Mouse (Mus musculus): ENCODE measurements at regions not wholly inside any gene's neighbourhood (a gene's known extent, or its start where the extent isn't known, plus 50 kb on each side); places are given as distances from the start of the nearest gene placed in this dataset.
A peak's percentile ranks its signal among the peaks of the same experiment; 100 is the strongest.

- Histone ChIP-seq H3K4me3 (ENCODE audit: control insufficient read depth, low read depth, low read length) (no peak overlapping the region), H3K4me1 (ENCODE audit: control insufficient read depth, insufficient read depth, low read length) (peaks cover 2% of the 10 kb centered on the region), H3K27me3 (ENCODE audit: control insufficient read depth, insufficient read depth, low read length) (no peaks in the 10 kb centered on the region), H3K27ac (ENCODE audit: control insufficient read depth, insufficient read depth, low read depth, low read length) (no peak overlapping the region), H3K36me3 (ENCODE audit: control insufficient read depth, insufficient read depth, low read length) (no peaks in the 10 kb centered on the region)
- TF ChIP-seq CTCF (IDR thresholded peaks at IDR 0.05; ENCODE audit: control insufficient read depth, insufficient read depth, insufficient replicate concordance, low read depth, low read length) (no peak), POLR2A (IDR thresholded peaks at IDR 0.05; ENCODE audit: control insufficient read depth, low read depth, low read length) (no peak)
These were observed 58.8 kb upstream of the Fut8 start for GRCm38 (mm10) chr12:77179138-77179537.

DNA sequence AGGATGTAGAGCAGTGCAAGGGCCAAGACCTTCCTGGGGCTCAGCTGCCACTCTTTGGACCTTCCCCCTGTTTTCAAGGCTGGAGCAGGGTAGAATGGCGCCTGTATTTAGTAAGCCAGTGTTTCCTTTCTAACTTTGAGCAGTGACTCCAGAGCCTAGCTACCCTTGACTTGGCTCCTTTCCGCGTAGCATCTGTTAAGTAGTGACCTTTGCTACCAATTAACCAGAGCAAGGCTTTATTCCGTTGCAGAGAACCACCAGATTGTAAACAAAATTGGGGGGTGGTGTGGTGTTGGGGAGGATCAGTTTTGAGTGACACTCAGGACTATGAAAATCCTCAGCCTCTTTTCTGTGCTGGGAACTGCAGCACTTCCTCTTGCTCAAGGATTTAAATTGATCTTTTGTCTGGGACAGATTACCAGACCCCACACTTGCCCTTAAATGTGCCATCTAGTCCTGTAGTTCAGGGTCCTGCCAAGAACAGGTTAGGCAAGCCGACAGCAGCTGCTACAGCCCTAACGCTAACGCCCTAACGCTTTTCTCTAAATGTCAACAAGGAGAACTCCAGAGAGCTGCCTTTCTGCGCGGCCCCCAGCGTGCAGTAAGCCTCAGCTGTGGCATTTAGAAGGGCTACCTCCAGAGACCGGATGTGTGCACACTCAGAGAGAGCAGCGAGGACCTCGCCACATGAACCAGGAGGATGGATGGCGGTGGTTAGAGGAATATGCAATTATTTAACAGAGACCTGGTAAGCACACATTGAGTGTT, 59.9 kb upstream of the Fut8 start:
- peaks cover 2% of the 10 kb centered on the region for H3K4me1 ChIP-seq (ENCODE audit: control insufficient read depth, insufficient read depth, low read length)
- H3K27ac ChIP-seq (ENCODE audit: control insufficient read depth, insufficient read depth, low read depth, low read length): peak overlapping the region; percentile 39; the same call in 1 of the 2 replicates
- no peaks in the 10 kb centered on the region for H3K36me3 ChIP-seq (ENCODE audit: control insufficient read depth, insufficient read depth, low read length)
- no peaks in the 10 kb centered on the region for H3K27me3 ChIP-seq (ENCODE audit: control insufficient read depth, insufficient read depth, low read length)
- no peak overlapping the region for H3K4me3 ChIP-seq (ENCODE audit: control insufficient read depth, low read depth, low read length)
- no peak for TF ChIP-seq CTCF (IDR thresholded peaks at IDR 0.05; ENCODE audit: control insufficient read depth, insufficient read depth, insufficient replicate concordance, low read depth, low read length)
- no peak for TF ChIP-seq POLR2A (IDR thresholded peaks at IDR 0.05; ENCODE audit: control insufficient read depth, low read depth, low read length)

DNA sequence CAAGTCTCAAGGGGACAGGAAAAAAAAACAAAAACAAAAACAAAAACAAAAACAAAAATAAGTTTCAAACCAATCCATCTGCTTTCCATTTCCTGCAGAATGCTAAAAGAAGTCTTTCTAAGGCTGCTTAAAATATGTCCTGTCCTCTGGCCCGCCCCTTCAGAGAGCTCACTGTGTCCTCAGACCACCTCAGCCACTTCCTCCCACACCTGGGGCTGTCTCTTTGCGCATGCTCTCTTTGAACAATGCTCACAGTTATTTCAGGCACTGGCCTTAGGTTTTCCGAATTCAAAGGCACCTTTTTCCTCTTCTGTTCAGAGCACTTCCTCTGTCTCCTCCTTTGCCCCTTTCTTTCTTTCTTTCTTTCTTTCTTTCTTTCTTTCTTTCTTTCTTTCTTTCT, 60.6 kb upstream of the Fut8 start:
- Histone ChIP-seq H3K27me3 (ENCODE audit: control insufficient read depth, insufficient read depth, low read length) (no peaks in the 10 kb centered on the region), H3K36me3 (ENCODE audit: control insufficient read depth, insufficient read depth, low read length) (no peaks in the 10 kb centered on the region), H3K4me1 (ENCODE audit: control insufficient read depth, insufficient read depth, low read length) (peaks cover 2% of the 10 kb centered on the region), H3K27ac (ENCODE audit: control insufficient read depth, insufficient read depth, low read depth, low read length) (no peak overlapping the region), H3K4me3 (ENCODE audit: control insufficient read depth, low read depth, low read length) (no peak overlapping the region)
- no peak for TF ChIP-seq CTCF (IDR thresholded peaks at IDR 0.05; ENCODE audit: control insufficient read depth, insufficient read depth, insufficient replicate concordance, low read depth, low read length)

- H3K27me3 ChIP-seq (ENCODE audit: control insufficient read depth, insufficient read depth, low read length): no peaks in the 10 kb centered on the region
- no peak overlapping the region for H3K27ac ChIP-seq (ENCODE audit: control insufficient read depth, insufficient read depth, low read depth, low read length)
- H3K4me3 ChIP-seq (ENCODE audit: control insufficient read depth, low read depth, low read length): no peak overlapping the region
- no peaks in the 10 kb centered on the region for H3K36me3 ChIP-seq (ENCODE audit: control insufficient read depth, insufficient read depth, low read length)
- TF ChIP-seq CTCF (IDR thresholded peaks at IDR 0.05; ENCODE audit: control insufficient read depth, insufficient read depth, insufficient replicate concordance, low read depth, low read length) (no peak), POLR2A (IDR thresholded peaks at IDR 0.05; ENCODE audit: control insufficient read depth, low read depth, low read length) (no peak)
- peaks cover 2% of the 10 kb centered on the region for H3K4me1 ChIP-seq (ENCODE audit: control insufficient read depth, insufficient read depth, low read length)
These were observed 63.9 kb upstream of the Fut8 start for GRCm38 (mm10) chr12:77174032-77174431.

- no peak overlapping the region for H3K4me3 ChIP-seq (ENCODE audit: control insufficient read depth, low read depth, low read length)
- H3K4me1 ChIP-seq (ENCODE audit: control insufficient read depth, insufficient read depth, low read length): peaks cover 2% of the 10 kb centered on the region; the same call in 1 of the 2 replicates
- TF ChIP-seq CTCF (IDR thresholded peaks at IDR 0.05; ENCODE audit: control insufficient read depth, insufficient read depth, insufficient replicate concordance, low read depth, low read length): no peak
- no peak for TF ChIP-seq POLR2A (IDR thresholded peaks at IDR 0.05; ENCODE audit: control insufficient read depth, low read depth, low read length)
- no peak overlapping the region for H3K27ac ChIP-seq (ENCODE audit: control insufficient read depth, insufficient read depth, low read depth, low read length)
- no peaks in the 10 kb centered on the region for H3K27me3 ChIP-seq (ENCODE audit: control insufficient read depth, insufficient read depth, low read length)
- no peaks in the 10 kb centered on the region for H3K36me3 ChIP-seq (ENCODE audit: control insufficient read depth, insufficient read depth, low read length)
These were observed 65.4 kb upstream of the Fut8 start for GRCm38 (mm10) chr12:77172540-77172939.

DNA sequence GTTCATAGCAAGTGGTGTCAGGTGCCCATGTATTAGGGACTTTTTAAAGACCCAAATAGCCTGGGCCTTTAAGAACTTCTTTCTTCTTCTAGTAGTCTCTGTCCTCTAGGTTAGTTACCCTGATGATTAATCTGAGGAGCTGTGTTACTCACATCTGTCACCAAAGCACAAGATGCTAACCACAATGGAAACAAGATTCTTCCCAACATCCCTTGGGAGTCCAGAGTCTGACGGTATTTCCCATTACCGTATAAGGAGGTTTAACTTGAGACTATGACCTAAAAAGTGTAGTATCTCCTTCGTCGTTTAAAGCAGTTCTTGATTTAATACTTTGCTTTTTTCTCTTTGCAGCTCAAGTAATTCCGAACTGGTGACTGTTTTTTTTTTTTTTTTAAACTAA, 67.7 kb upstream of the Fut8 start:
- H3K27me3 ChIP-seq (ENCODE audit: control insufficient read depth, insufficient read depth, low read length): no peaks in the 10 kb centered on the region
- H3K27ac ChIP-seq (ENCODE audit: control insufficient read depth, insufficient read depth, low read depth, low read length): no peak overlapping the region
- H3K36me3 ChIP-seq (ENCODE audit: control insufficient read depth, insufficient read depth, low read length): no peaks in the 10 kb centered on the region
- H3K4me1 ChIP-seq (ENCODE audit: control insufficient read depth, insufficient read depth, low read length): no peaks in the 10 kb centered on the region
- TF ChIP-seq CTCF (IDR thresholded peaks at IDR 0.05; ENCODE audit: control insufficient read depth, insufficient read depth, insufficient replicate concordance, low read depth, low read length) (no peak), POLR2A (IDR thresholded peaks at IDR 0.05; ENCODE audit: control insufficient read depth, low read depth, low read length) (no peak)
- H3K4me3 ChIP-seq (ENCODE audit: control insufficient read depth, low read depth, low read length): no peak overlapping the region

DNA sequence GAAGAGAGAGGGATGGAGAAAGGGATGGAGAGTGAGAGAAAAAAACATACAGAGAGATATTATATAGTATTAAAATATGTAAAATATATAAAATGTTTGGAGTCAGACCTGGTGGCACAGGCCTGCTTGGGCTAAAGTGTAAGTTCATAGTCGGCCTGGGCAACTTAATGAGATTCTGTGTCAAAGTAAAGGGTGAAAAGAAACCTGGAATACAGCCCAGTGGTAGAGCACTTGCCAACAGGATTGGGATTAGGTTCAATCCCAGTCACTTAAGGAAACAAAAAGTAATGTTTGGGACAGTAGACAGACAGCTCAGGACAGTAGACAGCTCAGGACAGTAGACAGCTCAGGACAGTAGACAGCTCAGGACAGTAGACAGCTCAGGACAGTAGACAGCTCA, 69.6 kb upstream of the Fut8 start:
- Histone ChIP-seq H3K4me3 (ENCODE audit: control insufficient read depth, low read depth, low read length) (no peak overlapping the region), H3K36me3 (ENCODE audit: control insufficient read depth, insufficient read depth, low read length) (no peaks in the 10 kb centered on the region), H3K27me3 (ENCODE audit: control insufficient read depth, insufficient read depth, low read length) (no peaks in the 10 kb centered on the region), H3K27ac (ENCODE audit: control insufficient read depth, insufficient read depth, low read depth, low read length) (no peak overlapping the region), H3K4me1 (ENCODE audit: control insufficient read depth, insufficient read depth, low read length) (no peaks in the 10 kb centered on the region)
- TF ChIP-seq POLR2A (IDR thresholded peaks at IDR 0.05; ENCODE audit: control insufficient read depth, low read depth, low read length) (no peak), CTCF (IDR thresholded peaks at IDR 0.05; ENCODE audit: control insufficient read depth, insufficient read depth, insufficient replicate concordance, low read depth, low read length) (no peak)
